Mouse (Mus musculus) liver, embryonic 14.5 days (tissue): ENCODE measurements around the gene Prrc2b.

Experiments
- CTCF ChIP-seq: IDR thresholded peaks from 2 replicates; pipeline ENCODE4 v1.5.1; 2016; ENCODE audit warnings: antibody characterized with exemption, low read depth, control low read depth
- EP300 ChIP-seq: IDR thresholded peaks from 2 replicates; pipeline ENCODE4 v1.6.1; 2016; ENCODE audit warnings: antibody characterized with exemption, low read depth

DNA sequence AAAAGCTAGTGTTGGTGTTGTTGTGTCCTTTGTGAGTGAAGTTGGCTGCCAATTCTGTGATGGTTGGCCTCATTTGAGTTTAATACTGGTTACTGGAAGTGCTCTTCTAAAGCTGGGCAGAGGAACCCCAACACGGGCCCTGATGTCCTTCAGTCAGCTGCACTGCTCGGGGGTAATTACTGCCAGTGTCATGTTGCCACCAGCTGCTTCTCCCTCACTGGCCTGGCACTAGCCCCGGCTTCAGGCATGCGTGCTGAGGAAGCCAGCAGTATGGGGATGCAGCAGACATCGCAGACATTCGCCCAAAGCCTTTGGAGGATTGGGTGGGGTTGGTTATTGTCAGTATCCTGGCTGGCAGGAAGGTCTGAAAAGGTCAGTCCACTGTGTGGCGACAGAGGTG, 36.8 kb downstream of the Prrc2b start:
- TF ChIP-seq EP300 (no peak), CTCF (no peak)
